Mouse (Mus musculus) urinary bladder, postnatal 36 days (tissue): ENCODE data around the gene Ehd3.

Experiments used
- DNase-seq, 2 experiments: peaks; one replicate each; pipeline ENCODE4 v3.0.0; 2022; ENCODE audit warnings: low spot score in 2 of 2, mixed read lengths in 1 of 2

Gene Ehd3

DNA sequence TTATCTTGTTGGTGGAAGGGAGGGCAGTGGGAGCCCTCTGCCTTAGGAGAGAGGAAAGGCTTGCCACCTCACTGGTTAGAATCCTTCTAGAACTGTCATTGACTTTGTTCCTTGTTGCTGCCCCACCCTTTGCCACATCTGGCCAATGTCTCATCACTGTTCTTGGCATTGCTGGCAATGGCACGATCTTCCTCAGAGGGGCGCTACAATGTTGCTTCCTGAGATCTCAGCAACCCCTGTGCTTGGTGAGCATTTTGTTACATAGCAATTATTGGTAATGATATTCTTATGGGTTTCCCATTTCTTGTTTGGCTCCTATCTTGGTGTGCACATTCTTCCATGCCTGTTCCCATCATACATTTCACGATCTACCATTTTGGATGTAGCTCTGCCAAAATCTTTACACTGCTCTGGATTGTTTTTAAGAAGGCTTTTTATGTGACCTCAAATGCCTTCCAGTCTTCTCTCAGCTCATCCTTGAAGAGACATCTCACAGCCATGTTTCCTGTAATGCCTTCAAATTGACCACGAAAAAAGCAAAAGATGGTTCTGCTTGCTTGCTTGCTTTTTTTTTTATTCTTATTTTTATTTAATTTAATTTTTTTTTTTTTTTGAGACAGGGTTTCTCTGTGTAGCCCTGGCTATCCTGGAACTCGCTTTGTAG is at the start of gene Ehd3:
Ehd3 (plus strand) TSS at position 614 of the 664 bp plus-strand sequence.
- DNase-seq: no peak

DNA sequence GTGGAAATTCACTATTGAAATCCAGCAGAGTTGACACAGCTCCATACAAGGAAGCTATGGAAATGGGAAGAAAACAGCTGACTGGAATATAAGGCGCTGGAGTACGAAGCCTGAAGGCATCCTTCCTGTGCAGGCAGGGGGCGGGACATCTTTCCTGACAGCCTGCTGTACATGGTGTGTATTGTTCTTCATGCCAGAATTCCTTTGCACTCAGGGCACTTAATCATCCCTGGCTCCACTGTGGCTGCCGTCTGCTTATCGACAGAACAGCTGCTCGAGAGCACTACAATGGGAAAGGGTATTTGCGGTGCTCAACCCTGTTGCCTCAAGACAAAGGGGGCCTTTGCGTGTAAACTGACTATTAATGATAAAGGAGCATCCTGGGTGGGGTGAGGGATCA is 33.0 kb upstream of the Ehd3 start:
- DNase-seq: no peak

DNA sequence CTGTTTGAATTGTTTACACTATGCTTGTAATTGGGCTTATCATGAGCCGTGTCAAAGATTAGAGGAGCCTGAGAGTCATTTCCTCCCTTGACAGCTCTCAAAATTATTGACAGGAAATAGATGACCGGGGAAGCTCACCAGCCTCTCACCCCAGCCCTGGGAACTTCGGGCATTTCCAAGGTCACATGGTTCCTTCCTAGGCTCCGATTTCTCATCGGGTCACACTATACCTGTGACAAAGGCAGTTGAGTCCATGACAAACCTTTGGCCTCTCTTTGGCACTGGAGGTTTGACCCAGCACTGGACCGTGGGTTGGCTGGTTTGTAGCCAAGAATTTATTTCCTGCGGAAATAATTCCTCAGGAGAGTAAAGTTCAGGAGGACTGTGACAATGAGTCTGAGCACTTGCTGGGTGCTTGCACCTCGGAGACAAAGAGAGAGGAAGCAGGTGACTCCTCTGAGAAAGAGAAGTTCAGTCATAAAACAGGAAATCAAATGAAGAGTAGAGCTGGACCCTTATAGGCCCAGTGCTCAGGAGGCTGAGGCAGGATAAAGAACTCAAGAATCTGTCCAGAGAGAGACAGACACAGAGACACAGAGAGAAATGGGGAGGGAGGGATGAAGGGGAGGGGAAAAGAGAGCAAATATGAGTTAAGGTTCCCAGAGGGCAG is 17.2 kb upstream of the Ehd3 start:
- DNase-seq: no peak

DNA sequence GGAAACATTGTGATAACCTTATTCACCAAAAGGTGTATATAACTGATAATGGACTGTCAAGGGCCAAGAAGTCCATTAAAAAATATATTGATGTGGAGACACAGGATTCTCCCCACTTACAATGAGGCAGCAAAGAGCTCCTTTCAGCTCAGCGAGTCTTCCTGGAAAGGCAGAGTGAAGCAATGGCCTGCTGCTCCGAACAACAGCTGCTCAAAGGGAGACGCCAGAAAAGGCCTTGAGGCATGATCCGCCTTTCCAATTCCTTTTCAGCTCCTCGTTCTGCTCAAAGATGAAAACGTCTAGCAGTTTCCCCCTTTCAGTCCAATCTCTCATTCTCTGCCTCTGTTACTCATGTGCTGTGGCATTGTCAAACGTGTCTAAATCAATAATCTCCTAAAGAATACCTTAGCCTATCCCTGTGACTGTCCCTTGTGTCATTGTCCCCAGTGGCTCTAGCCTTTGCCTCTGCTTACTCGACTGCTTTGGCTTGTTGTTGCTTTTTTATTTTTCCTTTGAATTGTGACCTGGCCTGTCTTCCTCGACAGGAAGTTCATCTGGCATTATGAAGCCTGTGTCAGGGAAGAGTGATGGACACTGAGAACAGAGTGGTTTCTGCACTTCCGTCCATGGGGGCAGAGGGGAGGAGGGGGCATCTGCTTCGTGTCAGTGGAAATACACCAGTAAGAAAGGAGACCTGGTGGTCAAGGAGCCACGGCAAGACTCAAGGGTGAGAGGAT is 13.5 kb upstream of the Ehd3 start:
- DNase-seq: no peak

DNA sequence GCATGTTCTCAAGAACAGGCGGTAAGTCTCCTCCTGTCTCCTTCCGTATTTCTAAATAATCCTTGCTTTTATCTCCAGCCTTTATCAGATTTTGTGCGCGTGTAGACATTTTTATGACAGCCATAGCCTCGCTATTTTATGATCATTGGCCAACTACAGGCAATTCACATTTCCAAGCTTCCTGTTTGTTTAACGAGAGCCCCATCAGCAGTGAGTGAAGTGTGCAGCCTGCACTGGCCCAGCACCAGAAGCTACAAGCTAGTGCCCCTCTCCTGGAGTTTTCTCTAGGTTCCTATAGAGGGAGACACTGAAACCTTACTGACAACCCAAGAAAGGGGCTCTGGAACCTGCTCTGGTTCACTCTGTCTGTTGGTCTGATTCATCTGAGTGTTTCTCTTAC is 7.1 kb upstream of the Ehd3 start:
- no peak for DNase-seq

DNA sequence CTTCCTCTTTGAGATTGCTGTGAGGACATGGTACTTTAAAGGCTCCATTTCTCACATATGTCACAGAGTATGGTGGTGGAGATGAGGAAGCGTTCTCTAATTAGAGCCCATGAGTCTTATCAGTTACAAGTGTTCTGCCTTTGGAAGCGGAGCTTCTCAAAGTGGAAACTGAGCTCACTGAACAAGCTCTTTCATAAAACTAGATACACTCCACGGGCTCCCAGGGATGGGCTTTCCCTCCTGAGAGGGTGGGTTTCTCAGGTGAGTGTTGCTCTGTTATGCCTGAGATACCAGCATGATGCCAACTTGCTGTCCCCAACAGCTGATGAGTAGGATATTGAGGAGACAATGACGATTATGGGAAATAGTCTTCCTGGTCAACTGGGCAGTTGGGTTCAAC is 6.2 kb upstream of the Ehd3 start:
- no peak for DNase-seq

DNA sequence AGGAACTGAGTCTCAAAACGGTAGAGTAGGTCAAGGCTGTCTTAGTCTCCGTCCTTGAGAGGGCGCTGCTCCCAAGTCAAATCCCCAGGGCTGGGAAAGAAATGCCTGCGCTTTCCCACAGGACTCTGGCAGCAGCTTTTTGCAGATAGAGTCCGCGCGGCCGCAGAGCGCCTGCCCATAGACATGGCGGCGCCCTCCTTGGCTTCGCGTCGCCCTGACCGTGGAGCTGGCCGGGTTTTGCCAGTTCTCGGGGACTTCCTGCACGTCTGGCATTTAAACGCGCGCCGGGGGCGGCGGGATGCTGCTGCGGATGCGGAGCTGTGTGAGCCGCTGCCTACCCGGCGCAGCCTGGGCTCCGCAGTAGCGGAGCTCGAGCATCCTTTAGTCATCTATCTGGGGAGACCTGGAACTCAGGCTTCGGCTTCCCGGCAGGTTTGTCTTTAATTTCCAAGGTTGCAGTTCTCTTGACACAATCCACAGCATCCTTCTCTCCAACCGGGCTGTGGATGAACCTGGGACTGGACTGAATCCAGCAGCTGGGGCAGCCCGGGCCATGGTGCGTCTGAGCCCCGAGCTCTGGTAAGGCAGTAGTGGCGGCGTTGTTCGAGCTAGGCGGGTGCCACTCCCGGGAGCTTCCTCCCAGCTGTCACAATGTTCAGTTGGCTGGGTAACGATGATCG is 798 bp downstream of the Ehd3 start:
- peak; percentile 64 to 81 for DNase-seq

DNA sequence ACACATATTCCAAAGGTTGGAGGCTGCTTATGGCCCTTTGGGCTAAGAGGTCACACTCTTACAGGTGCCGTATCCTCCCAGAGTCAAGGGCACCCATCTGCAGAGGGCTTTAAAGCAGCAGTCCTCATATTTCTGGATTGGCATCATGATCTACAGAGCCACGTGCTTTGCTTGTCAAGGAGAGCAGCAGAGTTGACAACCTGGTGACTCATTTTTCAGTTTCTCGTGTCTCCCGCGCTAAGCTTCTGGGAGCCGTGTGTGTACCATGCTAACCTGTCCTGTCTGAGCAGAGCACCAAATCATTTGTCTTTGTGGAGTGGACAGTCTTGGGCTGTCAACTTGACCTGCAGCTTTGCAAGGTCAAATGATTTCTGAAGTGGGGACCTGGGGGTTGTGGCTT is 2.4 kb downstream of the Ehd3 start:
- DNase-seq: no peak

DNA sequence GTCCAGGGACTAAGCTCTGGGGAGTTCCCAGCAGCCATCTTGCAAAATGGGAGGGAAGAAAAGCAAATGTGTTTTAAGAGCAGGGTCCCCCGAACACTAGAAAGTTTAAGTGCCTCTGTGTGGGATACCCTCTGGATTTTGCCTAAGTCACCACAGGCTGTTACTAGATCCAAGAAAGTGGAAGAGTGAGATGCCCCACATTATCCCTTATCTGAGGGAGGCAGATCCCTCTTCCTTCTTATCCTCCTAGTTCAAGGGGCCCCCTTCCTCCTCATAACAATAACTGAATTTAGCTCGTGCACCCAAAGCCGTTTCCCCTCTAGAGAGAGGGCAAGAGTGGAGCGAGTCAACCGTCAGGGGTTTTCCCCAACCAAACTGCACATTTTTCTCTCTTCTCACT is 3.3 kb downstream of the Ehd3 start:
- DNase-seq: no peak

DNA sequence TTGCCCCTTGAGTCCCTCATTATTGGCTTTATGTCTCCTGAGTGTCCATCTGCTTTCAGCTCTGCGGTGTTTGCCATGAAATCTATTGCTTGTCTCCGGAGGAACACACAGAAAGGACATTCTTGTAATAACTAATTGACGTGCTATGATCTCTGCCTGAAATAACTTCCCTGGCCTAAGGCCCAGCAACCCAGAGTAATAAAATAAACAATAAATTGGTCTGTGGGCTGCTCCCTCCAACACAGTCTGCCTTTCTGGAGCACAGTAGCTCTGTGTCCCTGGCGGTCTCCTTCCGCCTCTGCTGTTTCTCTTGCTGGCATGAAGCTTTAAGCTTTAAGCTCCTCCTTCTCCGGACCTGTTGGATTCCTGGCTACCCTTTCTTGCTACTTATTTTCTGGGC is 4.5 kb downstream of the Ehd3 start:
- DNase-seq: no peak

DNA sequence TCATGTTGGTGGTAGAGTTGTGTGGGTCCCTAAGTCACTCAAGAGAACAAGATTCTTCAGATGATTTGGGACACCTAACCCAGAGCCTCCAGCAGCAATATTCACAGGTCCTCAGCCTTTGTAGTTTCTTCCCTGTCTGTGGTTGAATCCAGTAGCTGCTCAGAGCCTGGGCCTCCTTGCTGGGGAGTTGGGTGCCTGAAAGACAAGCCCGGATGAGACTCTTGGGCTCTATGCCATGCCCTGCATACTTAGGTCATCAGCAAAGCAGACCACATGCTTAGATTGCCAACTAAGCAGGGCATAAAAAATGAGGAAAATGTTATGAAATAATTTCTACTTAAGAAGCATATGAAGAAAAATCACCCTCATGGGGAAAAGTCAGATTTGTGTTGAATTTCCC is 6.9 kb downstream of the Ehd3 start:
- no peak for DNase-seq

DNA sequence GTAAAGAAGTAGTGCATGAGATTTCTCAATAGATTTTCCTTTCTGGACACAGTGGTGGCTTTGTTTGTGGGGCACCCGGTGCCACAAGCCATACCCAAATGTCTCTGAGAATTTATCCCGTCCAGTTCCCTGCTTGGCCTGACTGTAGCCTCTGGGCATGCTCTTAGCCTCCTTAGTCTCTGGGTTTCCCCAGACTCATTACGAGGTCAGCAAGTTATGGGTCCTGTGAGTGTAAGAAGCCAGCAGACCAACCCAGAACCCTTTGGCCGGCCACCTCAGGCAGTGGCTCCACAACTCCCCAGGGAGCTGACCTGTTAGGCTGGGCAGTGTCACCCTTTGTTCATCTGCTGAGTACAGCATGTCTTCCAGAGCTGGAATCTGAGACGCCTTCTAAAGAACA is 7.6 kb downstream of the Ehd3 start:
- DNase-seq: peak in 1 of 2 experiments; percentile 39

DNA sequence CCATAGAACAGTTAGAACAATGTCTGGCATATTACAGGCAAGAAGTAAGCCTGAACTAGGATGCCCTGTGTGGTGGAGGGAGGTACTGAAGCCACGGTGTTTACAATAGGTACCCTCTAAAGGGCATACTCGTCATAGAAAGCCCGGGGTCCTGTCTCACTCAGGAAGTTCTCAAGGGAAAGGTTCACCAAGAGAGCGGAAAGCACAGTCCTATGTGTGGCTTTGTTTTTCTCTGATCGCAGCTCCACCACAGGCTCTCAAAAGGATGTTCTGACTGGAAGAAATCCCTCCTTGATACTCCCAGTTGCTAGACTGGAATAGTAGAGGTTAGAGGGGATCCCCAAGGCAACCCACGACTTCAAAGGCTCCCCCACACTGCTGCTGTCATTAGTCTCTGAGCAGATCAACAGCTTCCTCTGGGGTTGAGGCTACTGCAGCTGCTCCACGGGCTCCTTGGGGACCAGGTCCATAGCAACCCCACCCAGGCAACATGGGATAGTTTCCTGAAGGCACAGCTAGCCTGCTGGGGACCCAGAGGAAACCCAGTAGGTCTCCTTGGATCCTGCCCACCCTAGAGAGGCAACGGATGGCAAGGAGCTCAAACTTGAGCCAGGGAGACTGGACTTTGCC is 9.2 kb downstream of the Ehd3 start:
- DNase-seq: no peak

DNA sequence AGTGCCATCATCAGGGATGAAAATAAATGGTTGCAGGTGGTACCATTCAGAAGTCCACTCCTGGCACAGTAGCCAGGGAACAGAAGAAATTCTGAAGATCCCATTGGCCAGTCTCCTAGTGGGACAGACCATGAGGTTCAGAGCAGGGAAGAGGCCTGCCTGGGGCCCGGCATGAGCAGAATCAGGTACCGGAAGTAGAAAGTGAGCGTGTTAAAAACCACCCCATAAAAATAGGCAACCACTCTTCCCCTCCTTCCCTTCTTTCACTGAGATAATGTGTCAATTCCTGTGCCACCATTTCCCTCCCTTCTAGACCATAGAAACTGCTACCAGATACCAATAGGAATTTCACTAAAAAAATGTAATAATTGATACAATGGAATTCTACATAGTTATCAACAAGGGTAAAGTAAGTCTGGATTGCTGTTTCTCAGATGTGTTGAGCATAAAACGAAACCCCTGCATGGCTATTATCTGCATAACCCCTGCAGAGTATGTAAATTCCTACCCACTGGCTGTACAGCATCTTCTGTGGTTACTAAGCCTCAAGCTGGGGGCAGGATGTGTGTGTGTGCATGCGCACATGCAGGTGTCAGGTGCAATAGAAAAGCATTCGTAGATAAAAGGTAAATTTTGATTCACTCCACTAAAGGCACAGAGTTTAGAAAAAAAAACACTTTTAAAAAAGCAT is 10.7 kb downstream of the Ehd3 start:
- DNase-seq: no peak

DNA sequence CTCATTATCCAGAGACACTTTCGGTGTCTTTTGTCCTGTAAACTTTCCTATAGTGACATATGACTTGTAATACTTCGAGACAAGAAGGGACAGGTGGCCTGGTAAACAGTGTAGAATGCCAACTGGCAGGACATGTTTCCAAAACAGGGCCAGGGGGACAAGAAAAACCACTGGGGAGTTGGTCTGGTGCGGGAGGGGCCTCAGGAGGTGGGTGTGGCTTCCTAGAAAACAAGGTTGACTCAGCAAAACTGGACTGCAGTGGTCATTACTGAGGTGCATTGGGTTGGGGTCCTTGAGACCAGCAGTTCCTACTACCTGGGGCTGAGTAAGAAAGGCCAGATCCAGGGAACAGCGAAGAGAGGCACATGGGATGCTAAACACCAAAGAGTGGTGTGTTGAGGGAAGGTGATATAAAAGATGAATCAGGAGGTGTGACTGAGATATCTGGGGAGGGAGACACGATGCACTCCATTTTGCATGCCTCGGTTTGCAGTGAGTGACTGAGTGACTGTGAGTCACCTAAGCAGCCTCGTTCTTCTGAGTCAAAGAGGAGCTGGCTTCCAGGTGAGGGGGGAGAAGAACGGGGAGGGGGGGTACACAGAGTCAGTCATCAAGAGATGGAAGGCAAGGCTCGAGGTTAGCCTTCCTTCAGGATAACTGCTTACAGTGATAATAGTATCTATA is 13.9 kb downstream of the Ehd3 start:
- DNase-seq: no peak

DNA sequence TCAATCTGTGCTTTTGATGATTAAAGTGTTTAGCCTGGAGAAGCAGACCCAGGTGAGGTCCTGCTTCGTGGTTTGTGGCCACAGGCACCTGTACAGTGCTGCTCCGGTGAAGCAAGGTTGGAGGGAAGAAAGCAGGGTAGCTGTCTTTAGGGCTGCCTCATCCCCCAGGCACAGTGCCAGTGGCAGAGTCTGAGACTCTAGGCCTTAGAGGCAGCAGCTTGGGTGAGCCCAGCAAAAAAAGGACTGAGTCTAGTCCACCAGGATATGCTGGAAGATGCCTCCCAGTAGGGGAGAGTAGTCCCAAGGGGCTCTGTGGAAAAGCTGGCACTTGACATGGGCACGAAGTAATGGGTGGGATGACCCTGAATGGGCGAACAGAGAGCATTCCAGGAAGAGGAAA is 15.0 kb downstream of the Ehd3 start:
- DNase-seq: no peak

DNA sequence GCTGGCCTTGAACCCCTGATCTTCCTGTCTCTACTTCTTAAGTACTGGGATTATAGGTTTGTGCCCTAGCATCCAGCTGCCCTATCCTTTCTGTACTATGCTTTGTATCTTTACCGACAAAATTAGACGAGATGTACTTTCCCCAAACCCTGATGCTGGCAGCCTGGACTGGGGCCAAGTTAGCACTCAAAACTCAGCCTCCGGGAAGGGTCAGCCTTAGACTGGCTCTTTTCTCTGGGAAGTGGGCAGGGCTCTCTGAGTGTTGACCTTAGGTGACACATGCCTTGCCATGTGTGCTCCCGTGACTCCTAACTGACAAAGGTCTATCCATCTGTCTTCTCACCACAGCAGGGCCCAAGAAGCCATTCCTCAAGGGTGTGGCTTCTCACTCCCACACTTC is 16.8 kb downstream of the Ehd3 start:
- DNase-seq: no peak

DNA sequence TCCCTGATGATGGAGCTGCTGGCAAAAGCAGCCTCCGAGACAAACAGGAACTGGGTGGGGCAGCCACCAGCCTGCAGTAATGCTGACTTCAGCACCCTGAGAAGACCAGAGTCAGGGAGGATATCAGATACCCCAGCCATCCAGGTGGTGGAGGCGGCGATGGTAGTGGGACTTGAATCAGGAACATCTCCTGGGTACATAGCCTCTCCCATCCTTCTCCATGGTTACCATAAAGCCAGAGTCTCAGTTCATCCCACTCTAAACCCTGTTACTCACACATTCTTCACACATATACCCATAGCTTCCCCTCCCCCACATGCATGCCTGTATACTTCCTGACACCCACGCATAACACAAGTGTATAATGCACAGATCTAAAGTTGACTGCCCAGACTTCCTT is 18.3 kb downstream of the Ehd3 start:
- no peak for DNase-seq

DNA sequence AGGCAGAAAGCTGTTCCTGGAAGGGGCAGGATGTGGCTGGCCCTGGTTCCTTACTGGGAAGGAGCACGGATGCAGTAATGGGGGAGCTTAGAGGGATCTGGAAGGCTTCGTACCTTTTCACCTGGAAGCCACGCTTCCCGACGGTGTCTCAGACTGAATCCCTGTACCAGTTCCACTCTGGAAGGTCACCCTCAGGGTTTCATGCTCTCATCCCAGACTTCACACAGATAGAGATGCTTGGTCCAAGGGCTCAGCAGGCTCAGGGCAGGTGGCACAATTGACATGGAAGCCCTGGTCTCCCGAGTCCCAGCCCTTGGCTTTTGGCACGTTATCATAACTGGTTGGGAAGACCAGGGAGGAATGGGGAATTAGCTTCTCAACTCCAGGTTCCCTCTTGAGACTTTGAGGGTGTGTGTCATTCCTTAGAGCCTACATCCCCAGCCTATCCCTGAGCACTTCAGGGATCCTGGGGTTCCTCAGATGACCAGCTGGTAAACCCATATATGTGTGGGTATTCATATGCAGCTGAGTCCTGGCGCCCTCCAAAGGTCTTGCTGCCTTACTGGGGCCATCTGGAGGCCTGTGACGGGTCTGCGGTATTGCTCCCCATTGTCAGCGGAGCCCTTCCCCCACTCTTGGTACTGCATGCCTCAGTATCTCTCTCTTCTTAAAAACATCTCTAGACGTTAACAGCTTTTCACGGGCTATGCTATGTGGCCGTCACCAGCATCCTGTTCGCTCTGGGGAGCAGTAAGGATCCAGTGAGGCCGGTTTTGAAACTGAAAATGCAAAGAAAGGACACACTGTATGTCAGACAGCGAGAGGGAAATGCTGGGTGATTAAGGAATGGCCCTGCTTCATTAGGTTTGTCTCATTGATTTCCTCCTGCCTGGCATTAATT is 19.4 kb downstream of the Ehd3 start:
- no peak for DNase-seq

DNA sequence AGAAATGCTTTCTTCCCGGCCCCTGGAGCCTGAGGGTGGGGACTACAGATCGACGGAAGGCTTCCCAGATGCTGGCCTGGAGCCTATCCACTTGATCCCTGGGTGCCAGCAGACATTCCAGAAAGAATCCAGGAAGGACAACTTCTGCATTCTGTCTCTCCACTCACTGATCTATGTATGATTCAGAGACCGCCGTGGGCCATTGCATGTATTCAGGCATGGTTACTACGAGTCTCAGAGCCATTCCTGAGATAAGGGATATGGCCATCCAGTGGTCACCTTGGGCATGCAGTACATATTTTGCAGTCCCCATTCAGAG is 20.0 kb downstream of the Ehd3 start:
- no peak for DNase-seq
